Mouse (Mus musculus): ENCODE results near the gene 4930550C14Rik. TPM values are rescaled to one million over a fixed set of nuclear protein-coding genes. Genes with fewer than 3 reads are reported as not detected.

The 4930550C14Rik gene
- polyA plus RNA-seq, 1 experiment: 0.06 TPM

- 95% methylated on average over 9 of the region's 9 CpGs for WGBS
- Histone ChIP-seq H3K36me3 (ENCODE audit: control insufficient read depth, insufficient read depth, low read length) (peaks cover 10% of the 10 kb centered on the region; the same call in 1 of the 2 replicates), H3K4me1 (ENCODE audit: control insufficient read depth, insufficient read depth, insufficient read length) (no peaks in the 10 kb centered on the region), H3K27me3 (ENCODE audit: control insufficient read depth, insufficient read depth, low read length) (no peaks in the 10 kb centered on the region), H3K4me3 (ENCODE audit: extremely low read depth, insufficient read depth, insufficient read length) (no peak overlapping the region), H3K27ac (ENCODE audit: insufficient read depth, low read length) (no peak overlapping the region)
- no peak for DNase-seq (ENCODE audit: low read depth in 1 of 2, low spot score in 2 of 2)
- TF ChIP-seq POLR2A (IDR thresholded peaks at IDR 0.05; ENCODE audit: low read depth, low read length): no peak
- TF ChIP-seq CTCF (IDR thresholded peaks at IDR 0.05; ENCODE audit: extremely low read depth, insufficient read depth, insufficient read length, insufficient replicate concordance): no peak
These were observed 70.8 kb downstream of the 4930550C14Rik start for GRCm38 (mm10) chr9:53472806-53473518.

Other genes with a start within 250 kb of the 4930550C14Rik start
- 1.0 and 1.4 TPM in 2 replicates for gene Ddx10, start 154.3 kb upstream of the 4930550C14Rik start, polyA plus RNA-seq (2012; rRNA removed)
- gene Exph5, start 100.7 kb upstream of the 4930550C14Rik start, polyA plus RNA-seq (2012; rRNA removed): 0.02 and 0.04 TPM in 2 replicates
- gene Kdelc2, start 18.3 kb upstream of the 4930550C14Rik start, polyA plus RNA-seq (2012; rRNA removed): 1.7 and 1.9 TPM in 2 replicates
- 2.1 and 2.8 TPM in 2 replicates for gene Atm, start 134.4 kb downstream of the 4930550C14Rik start, polyA plus RNA-seq (2012; rRNA removed)
- gene Npat, start 134.7 kb downstream of the 4930550C14Rik start, polyA plus RNA-seq (2012; rRNA removed): 1.4 and 1.9 TPM in 2 replicates
- gene Acat1, start 208.1 kb downstream of the 4930550C14Rik start, polyA plus RNA-seq (2012; rRNA removed): 6.9 and 7.8 TPM in 2 replicates